Mouse (Mus musculus): Measurements from ENCODE around the gene Vdr. TPM values are rescaled to one million over a fixed set of nuclear protein-coding genes. Genes with fewer than 3 reads are reported as not detected.

Gene Vdr
- polyA plus RNA-seq, 1 experiment from 2014 or later: 0.32 TPM

GRCm38 (mm10) chr15:97896861-97897654 lies 13.4 kb downstream of the Vdr start:
- no peak overlapping the region for H3K4me3 ChIP-seq
- no peak overlapping the region for H3K27ac ChIP-seq (replicated peaks)
- no peaks in the 10 kb centered on the region for H3K27me3 ChIP-seq
- H3K4me1 ChIP-seq (replicated peaks): no peaks in the 10 kb centered on the region; the same call in 1 of the 2 replicates
- WGBS: 80% methylated on average over 16 of the region's 16 CpGs
- ATAC-seq (ENCODE audit: low FRiP score, low read depth): no peak
- H3K9ac ChIP-seq: no peak overlapping the region
- no peaks in the 10 kb centered on the region for H3K36me3 ChIP-seq
- no peak overlapping the region for H3K4me2 ChIP-seq
- H3K9me3 ChIP-seq: no peaks in the 10 kb centered on the region

DNA sequence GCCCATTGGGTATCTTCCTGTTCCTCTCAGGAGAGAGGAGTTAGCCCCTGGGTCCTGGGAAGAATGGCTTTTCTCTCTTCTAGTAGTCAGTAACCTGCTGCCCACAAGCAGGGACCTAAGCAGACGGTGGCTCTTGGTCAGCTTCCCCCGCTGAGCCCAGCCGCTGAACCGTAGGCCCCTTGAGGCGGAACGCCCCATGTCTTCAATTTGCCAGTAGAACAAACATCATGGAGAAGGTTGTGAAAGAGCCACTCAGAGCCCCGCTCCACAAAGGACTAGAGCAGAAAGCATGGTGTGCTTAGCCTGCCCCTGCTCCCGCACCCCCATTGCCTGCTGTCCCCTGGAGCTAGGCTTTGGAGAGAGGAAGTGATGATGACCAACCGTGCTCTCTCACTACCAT lies 14.1 kb downstream of the Vdr start:
- ATAC-seq (ENCODE audit: low FRiP score, low read depth): no peak
- Histone ChIP-seq H3K27ac (replicated peaks) (no peak overlapping the region), H3K27me3 (no peaks in the 10 kb centered on the region), H3K4me1 (replicated peaks) (no peaks in the 10 kb centered on the region; the same call in 1 of the 2 replicates), H3K9me3 (no peaks in the 10 kb centered on the region), H3K9ac (no peak overlapping the region), H3K4me2 (no peak overlapping the region), H3K4me3 (no peak overlapping the region), H3K36me3 (no peaks in the 10 kb centered on the region)
- 78% methylated on average over 9 of the region's 9 CpGs for WGBS

DNA sequence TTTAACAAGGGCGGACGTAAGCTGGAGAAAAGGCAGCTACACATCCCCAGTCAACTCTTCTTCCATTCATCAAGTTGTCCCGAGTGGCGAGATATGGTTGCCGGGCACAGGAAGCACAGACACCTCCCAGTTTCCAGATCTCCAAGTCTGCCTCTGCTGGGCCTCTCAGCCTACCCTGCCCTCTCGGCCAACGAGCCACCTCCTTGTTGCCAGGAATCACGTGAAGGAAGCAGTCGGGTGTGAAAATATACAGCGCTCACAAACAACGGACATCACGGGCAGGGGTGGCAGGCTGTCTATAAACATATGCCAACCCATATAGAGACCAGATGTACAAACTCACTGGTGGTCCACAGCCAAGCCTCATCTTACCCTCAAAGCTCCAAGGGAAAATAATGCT lies 14.6 kb downstream of the Vdr start:
- H3K27ac ChIP-seq (replicated peaks): no peak overlapping the region
- H3K4me3 ChIP-seq: no peak overlapping the region
- no peaks in the 10 kb centered on the region for H3K36me3 ChIP-seq
- H3K27me3 ChIP-seq: no peaks in the 10 kb centered on the region
- no peaks in the 10 kb centered on the region for H3K9me3 ChIP-seq
- WGBS: 58% methylated on average over 12 of the region's 12 CpGs
- no peak for ATAC-seq (ENCODE audit: low FRiP score, low read depth)
- no peak overlapping the region for H3K4me2 ChIP-seq
- H3K9ac ChIP-seq: no peak overlapping the region
- no peaks in the 10 kb centered on the region; the same call in 1 of the 2 replicates for H3K4me1 ChIP-seq (replicated peaks)

DNA sequence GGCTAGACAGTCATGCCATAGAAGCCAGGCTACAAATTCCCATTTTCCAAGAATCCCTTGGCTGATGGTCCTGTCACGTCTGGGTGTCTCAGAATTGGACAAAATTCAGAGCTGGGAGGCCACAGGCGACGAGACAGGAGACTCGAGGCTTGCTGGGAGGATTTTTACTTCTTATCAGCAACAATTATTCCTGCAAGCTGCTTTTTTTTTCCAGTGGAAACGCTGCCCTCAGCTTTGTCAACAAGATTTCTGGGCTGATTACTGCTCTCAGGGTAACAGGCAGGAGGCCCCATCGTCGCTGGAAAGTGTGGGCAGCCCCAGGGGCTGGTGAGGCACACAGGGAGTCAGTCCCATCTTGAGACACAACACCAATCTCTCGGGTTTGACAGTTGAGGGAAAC lies 17.9 kb downstream of the Vdr start:
- Histone ChIP-seq H3K9ac (no peak overlapping the region), H3K36me3 (no peaks in the 10 kb centered on the region), H3K4me3 (no peak overlapping the region), H3K27ac (replicated peaks) (no peak overlapping the region), H3K4me2 (no peak overlapping the region), H3K27me3 (no peaks in the 10 kb centered on the region), H3K4me1 (replicated peaks) (no peaks in the 10 kb centered on the region), H3K9me3 (no peaks in the 10 kb centered on the region)
- whole genome bisulfite sequencing: 72% methylated on average over 8 of the region's 8 CpGs
- no peak for ATAC-seq (ENCODE audit: low FRiP score, low read depth)

DNA sequence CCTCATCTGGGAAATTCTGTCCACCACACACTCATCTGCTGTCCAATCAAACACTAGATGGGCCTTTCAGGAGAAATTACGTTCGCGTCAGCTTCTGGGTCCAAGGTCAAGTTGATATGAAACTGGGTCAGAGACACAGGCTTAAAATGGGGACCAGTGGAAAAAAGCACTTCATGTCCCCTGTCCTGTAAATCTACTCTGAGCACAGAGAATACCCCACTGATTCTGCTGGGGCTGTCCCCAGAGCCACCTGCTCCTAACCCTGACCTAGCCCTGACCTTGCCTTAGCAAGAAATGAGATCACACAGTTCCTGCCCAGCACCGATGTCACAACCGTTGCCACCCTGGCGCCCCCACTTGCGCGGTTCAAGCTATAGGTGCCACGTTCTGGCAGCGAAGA lies 20.0 kb downstream of the Vdr start:
- Histone ChIP-seq H3K9ac (no peak overlapping the region), H3K4me1 (replicated peaks) (no peaks in the 10 kb centered on the region), H3K36me3 (no peaks in the 10 kb centered on the region), H3K27ac (replicated peaks) (no peak overlapping the region), H3K27me3 (no peaks in the 10 kb centered on the region), H3K4me3 (no peak overlapping the region), H3K4me2 (no peak overlapping the region), H3K9me3 (no peaks in the 10 kb centered on the region)
- no peak for ATAC-seq (ENCODE audit: low FRiP score, low read depth)
- WGBS: 88% methylated on average over 10 of the region's 10 CpGs

DNA sequence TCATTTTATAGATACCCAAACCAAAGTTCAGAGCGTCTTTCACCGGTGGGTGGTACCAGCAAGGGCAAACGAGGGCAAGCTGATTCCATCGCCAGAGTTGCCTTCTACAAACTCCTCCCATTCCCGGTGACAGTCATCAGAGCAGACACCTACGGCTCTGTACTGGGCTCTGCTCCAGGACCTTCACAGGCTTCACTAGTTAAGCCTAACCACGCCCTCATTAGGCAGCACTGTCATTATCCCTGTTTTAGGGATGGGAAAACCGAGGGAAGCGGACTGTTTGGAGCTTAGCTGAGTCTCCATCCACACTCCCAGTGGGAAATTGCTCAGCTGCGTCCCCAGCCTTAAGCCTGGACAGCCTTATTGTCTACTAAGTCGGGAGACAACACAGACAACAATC lies 20.4 kb downstream of the Vdr start:
- H3K36me3 ChIP-seq: no peaks in the 10 kb centered on the region
- no peak overlapping the region for H3K27ac ChIP-seq (replicated peaks)
- H3K27me3 ChIP-seq: no peaks in the 10 kb centered on the region
- no peaks in the 10 kb centered on the region for H3K9me3 ChIP-seq
- no peak overlapping the region for H3K4me3 ChIP-seq
- H3K9ac ChIP-seq: no peak overlapping the region
- H3K4me1 ChIP-seq (replicated peaks): no peaks in the 10 kb centered on the region
- 66% methylated on average over 11 of the region's 11 CpGs for WGBS
- no peak overlapping the region for H3K4me2 ChIP-seq
- no peak for ATAC-seq (ENCODE audit: low FRiP score, low read depth)

DNA sequence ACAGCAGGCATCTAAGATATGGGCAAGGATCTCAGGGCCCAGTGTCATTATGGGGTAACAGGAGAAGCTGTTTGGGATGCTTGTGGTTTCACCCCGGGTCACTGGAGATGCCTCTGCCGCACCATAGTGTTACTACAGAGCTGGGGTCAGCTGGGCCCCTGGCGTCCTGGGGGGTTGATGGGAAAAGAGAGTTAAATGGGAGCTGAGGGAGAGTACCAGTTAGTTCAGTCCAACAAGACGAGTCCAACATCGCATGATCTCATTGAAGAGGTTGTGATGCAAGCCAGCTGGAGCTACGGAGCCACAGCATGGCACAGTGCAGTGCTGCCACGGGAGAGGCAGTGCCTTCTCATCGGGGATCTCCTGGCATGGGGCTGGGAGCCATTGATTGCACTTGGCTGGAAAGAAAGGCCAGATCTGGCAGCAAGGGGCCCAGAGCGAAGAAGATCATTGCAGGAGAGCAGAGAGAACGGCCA lies 22.9 kb downstream of the Vdr start:
- Histone ChIP-seq H3K4me3 (no peak overlapping the region), H3K4me1 (replicated peaks) (no peaks in the 10 kb centered on the region), H3K27ac (replicated peaks) (no peak overlapping the region), H3K9me3 (no peaks in the 10 kb centered on the region), H3K9ac (no peak overlapping the region), H3K36me3 (no peaks in the 10 kb centered on the region), H3K27me3 (no peaks in the 10 kb centered on the region), H3K4me2 (no peak overlapping the region)
- 79% methylated on average over 10 of the region's 10 CpGs for WGBS
- no peak for ATAC-seq (ENCODE audit: low FRiP score, low read depth)

GRCm38 (mm10) chr15:97881423-97881822 lies 29.0 kb downstream of the Vdr start:
- Histone ChIP-seq H3K36me3 (no peaks in the 10 kb centered on the region), H3K4me2 (no peak overlapping the region), H3K27me3 (no peaks in the 10 kb centered on the region), H3K9ac (no peak overlapping the region), H3K9me3 (no peaks in the 10 kb centered on the region), H3K27ac (replicated peaks) (no peak overlapping the region), H3K4me3 (no peak overlapping the region), H3K4me1 (replicated peaks) (no peaks in the 10 kb centered on the region)
- ATAC-seq (ENCODE audit: low FRiP score, low read depth): no peak
- WGBS: 93% methylated on average over 8 of the region's 8 CpGs

GRCm38 (mm10) chr15:97880441-97880840 lies 30.0 kb downstream of the Vdr start:
- WGBS: 82% methylated on average over 9 of the region's 9 CpGs
- Histone ChIP-seq H3K27me3 (no peaks in the 10 kb centered on the region), H3K27ac (replicated peaks) (no peak overlapping the region), H3K9ac (no peak overlapping the region), H3K9me3 (no peaks in the 10 kb centered on the region), H3K36me3 (no peaks in the 10 kb centered on the region), H3K4me2 (no peak overlapping the region), H3K4me1 (replicated peaks) (no peaks in the 10 kb centered on the region), H3K4me3 (no peak overlapping the region)
- ATAC-seq (ENCODE audit: low FRiP score, low read depth): no peak

GRCm38 (mm10) chr15:97878696-97879328 lies 31.6 kb downstream of the Vdr start:
- Histone ChIP-seq H3K9me3 (no peaks in the 10 kb centered on the region), H3K4me1 (replicated peaks) (no peaks in the 10 kb centered on the region), H3K27ac (replicated peaks) (no peak overlapping the region), H3K4me3 (no peak overlapping the region), H3K27me3 (no peaks in the 10 kb centered on the region), H3K9ac (no peak overlapping the region), H3K36me3 (no peaks in the 10 kb centered on the region), H3K4me2 (no peak overlapping the region)
- ATAC-seq (ENCODE audit: low FRiP score, low read depth): no peak
- 86% methylated on average over 7 of the region's 7 CpGs for WGBS

DNA sequence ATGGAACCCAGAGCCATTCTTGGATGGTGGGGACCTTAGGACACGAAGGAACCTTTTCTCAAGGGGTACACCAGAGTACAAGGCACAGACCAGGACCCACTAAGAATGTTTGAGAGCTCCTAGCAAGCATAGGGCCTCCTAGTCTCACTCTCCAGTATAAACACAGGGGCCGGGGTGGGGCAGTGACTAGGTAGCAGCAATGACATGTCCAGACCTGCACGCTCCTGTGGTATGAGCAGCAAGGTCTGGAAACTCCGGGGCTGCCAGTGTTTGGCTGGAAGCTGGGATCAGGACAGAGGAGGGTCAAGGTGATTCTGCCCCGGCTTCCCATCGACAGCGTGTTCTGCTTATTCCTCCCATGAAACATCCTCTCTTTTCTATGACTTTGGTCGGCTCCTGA lies 34.6 kb downstream of the Vdr start:
- Histone ChIP-seq H3K27me3 (no peaks in the 10 kb centered on the region), H3K4me3 (no peak overlapping the region), H3K27ac (replicated peaks) (no peak overlapping the region), H3K36me3 (no peaks in the 10 kb centered on the region), H3K9ac (no peak overlapping the region), H3K9me3 (no peaks in the 10 kb centered on the region), H3K4me1 (replicated peaks) (no peaks in the 10 kb centered on the region), H3K4me2 (no peak overlapping the region)
- no peak for ATAC-seq (ENCODE audit: low FRiP score, low read depth)
- 89% methylated on average over 8 of the region's 8 CpGs for WGBS

- Histone ChIP-seq H3K9me3 (no peaks in the 10 kb centered on the region), H3K4me2 (no peak overlapping the region), H3K27ac (replicated peaks) (no peak overlapping the region), H3K4me1 (replicated peaks) (no peaks in the 10 kb centered on the region), H3K4me3 (no peak overlapping the region), H3K36me3 (no peaks in the 10 kb centered on the region), H3K9ac (no peak overlapping the region), H3K27me3 (no peaks in the 10 kb centered on the region)
- WGBS: 81% methylated on average over 9 of the region's 9 CpGs
- no peak for ATAC-seq (ENCODE audit: low FRiP score, low read depth)
These were observed 36.7 kb downstream of the Vdr start for GRCm38 (mm10) chr15:97873717-97874116.
